ENCODE assay signal across 8 mouse cellular contexts in the genomic region with DNA sequence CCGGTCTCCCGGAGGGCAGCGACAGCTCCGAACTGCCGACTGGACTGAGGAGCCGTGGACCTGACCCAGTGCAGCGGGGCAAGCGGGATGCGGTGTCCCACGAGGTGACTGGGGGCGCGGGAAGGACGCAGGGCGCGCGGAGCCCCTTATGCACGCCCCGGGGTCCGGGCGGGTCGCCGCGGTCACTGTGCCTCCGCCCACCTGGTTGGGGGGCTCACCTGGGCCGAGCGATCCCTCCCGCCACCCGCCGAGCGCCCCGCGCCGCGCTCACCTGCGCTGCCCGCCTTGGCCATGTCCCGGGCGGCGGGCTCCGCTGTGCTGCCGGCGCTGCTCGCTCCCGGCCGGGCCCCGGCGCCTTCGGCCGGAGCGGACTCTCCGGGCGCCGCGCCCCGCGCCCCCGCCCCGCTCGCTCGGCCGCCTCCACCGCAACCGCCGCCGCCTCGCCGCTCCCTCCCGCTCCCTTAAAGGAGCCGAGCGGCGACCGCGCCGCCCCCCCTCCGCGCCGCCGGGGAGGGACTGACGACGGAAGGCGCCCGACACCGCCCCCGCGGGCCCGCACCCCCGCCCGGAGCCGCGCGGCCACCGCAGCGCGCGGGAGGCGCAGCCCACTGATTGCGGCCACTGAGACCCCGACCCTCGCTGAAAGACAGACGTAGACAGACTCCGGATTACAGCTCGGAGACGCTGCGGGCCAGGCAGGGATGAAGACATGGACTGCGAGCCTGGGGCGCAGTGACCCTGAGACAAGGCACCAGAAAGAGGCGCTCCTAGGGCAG. TPM values are rescaled to one million over a fixed set of nuclear protein-coding genes. Genes with fewer than 3 reads are reported as not detected.
DNase-seq lines count a peak whose midpoint lies in the region; ATAC-seq and TF ChIP-seq lines count a peak whose summit lies in the region.

A gene (minus strand): TSS at position 396 of the 776 bp plus-strand sequence.

- TF ChIP-seq POLR2A in testis, adult 2 months (IDR thresholded peaks at IDR 0.05; ENCODE audit: control insufficient read depth, low read depth, low read length), result no peak

- H3K36me3 ChIP-seq in testis, adult 2 months (ENCODE audit: control insufficient read depth, insufficient read depth, low read length), result no peaks in the 10 kb centered on the region
- H3K36me3 ChIP-seq in embryonic facial prominence, embryonic 10.5 days (replicated peaks), result no peaks in the 10 kb centered on the region
- no peaks in the 10 kb centered on the region for H3K36me3 ChIP-seq in heart, embryonic 10.5 days
- no peaks in the 10 kb centered on the region for H3K36me3 ChIP-seq in lung, embryonic 16.5 days (ENCODE audit: control insufficient read depth, insufficient read depth, low read length)

- H3K9ac ChIP-seq in lung, embryonic 16.5 days (ENCODE audit: low read length), result peak within 1 kb of the TSS; percentile 71

- H3K4me3 ChIP-seq in testis, adult 2 months (ENCODE audit: control insufficient read depth, low read depth, low read length), result peak within 1 kb of the TSS; percentile 37
- H3K4me3 ChIP-seq in embryonic facial prominence, embryonic 10.5 days, result peak within 1 kb of the TSS; percentile 71
- peak within 1 kb of the TSS; percentile 78 for H3K4me3 ChIP-seq in heart, embryonic 10.5 days
- peak within 1 kb of the TSS; percentile 58 for H3K4me3 ChIP-seq in lung, embryonic 16.5 days (ENCODE audit: low read length)

- H3K9me3 ChIP-seq in embryonic facial prominence, embryonic 10.5 days, result no peaks in the 10 kb centered on the region
- H3K9me3 ChIP-seq in heart, embryonic 10.5 days, result no peaks in the 10 kb centered on the region
- H3K9me3 ChIP-seq in lung, embryonic 16.5 days (ENCODE audit: control insufficient read depth, low read length), result no peaks in the 10 kb centered on the region

- H3K4me1 ChIP-seq in testis, adult 2 months (ENCODE audit: control insufficient read depth, insufficient read depth, low read length), result peaks cover 9% of the 10 kb centered on the region
- peaks cover 36% of the 10 kb centered on the region for H3K4me1 ChIP-seq in embryonic facial prominence, embryonic 10.5 days
- peaks cover 36% of the 10 kb centered on the region for H3K4me1 ChIP-seq in heart, embryonic 10.5 days
- peaks cover 30% of the 10 kb centered on the region for H3K4me1 ChIP-seq in lung, embryonic 16.5 days (replicated peaks; ENCODE audit: control insufficient read depth, insufficient read depth, low read length)

- H3K4me2 ChIP-seq in lung, embryonic 16.5 days (ENCODE audit: low read depth, low read length), result peak within 1 kb of the TSS; percentile 90

- no peak for DNase-seq in testis, postnatal 14 days (ENCODE audit: low spot score)
- peak; percentile 54 for DNase-seq in embryonic facial prominence, embryonic 10.5 days (ENCODE audit: low spot score)
- DNase-seq in heart, embryonic 10.5 days (ENCODE audit: low spot score), result no peak
- DNase-seq in kidney, postnatal 25 days, result peak; percentile 43 to 63
- DNase-seq in right cerebral cortex, postnatal 36 days (ENCODE audit: low spot score in 2 of 2), result peak; percentile 21 to 43

- WGBS in embryonic facial prominence, embryonic 10.5 days, result 2% methylated on average over 107 of the region's 107 CpGs
- 3% methylated on average over 101 of the region's 107 CpGs for WGBS in heart, embryonic 10.5 days
- under 1% methylated on average over 57 of the region's 107 CpGs for WGBS in lung, embryonic 16.5 days

- TF ChIP-seq CTCF in testis, adult 2 months (IDR thresholded peaks at IDR 0.05; ENCODE audit: control insufficient read depth, insufficient read depth, insufficient replicate concordance, low read depth, low read length), result no peak

- H3K27ac ChIP-seq in testis, adult 2 months (ENCODE audit: control insufficient read depth, insufficient read depth, low read depth, low read length), result no peak within 1 kb of the TSS
- H3K27ac ChIP-seq in embryonic facial prominence, embryonic 10.5 days (replicated peaks), result peak within 1 kb of the TSS; percentile 71
- H3K27ac ChIP-seq in heart, embryonic 10.5 days, result peak within 1 kb of the TSS; percentile 84
- peak within 1 kb of the TSS; percentile 26; the same call in 1 of the 2 replicates for H3K27ac ChIP-seq in lung, embryonic 16.5 days (ENCODE audit: low read length)

- ATAC-seq in lung, embryonic 16.5 days (ENCODE audit: low read depth), result peak; percentile 8; the same call in 1 of the 2 replicates
- ATAC-seq in CD4-positive, CD25-positive, alpha-beta regulatory T cell, adult 4 months, result no peak

- no peaks in the 10 kb centered on the region; the same call in 1 of the 2 replicates for H3K27me3 ChIP-seq in testis, adult 2 months (ENCODE audit: control insufficient read depth, insufficient read depth, low read length)
- peaks cover 91% of the 10 kb centered on the region for H3K27me3 ChIP-seq in embryonic facial prominence, embryonic 10.5 days (replicated peaks; ENCODE audit: low read depth, poor library complexity, severe bottlenecking)
- H3K27me3 ChIP-seq in heart, embryonic 10.5 days (ENCODE audit: insufficient read depth, poor library complexity, severe bottlenecking), result peaks cover 86% of the 10 kb centered on the region
- H3K27me3 ChIP-seq in lung, embryonic 16.5 days (ENCODE audit: control insufficient read depth, insufficient read depth, low read depth, low read length), result peaks cover 21% of the 10 kb centered on the region

RNA-seq across cellular contexts. Expression of the gene that starts here (rescaled TPM):
- 2.6 and 3.2 TPM in 2 replicates for polyA plus RNA-seq in testis, adult 2 months (2012; rRNA removed)
- 0.23 and 0.24 TPM in 2 replicates for polyA plus RNA-seq in embryonic facial prominence, embryonic 10.5 days (2016; fragmentation: Nextera tagmentation; extraction: Ambion mirVana)
- 0.09 and 0.20 TPM in 2 replicates for polyA plus RNA-seq in heart, embryonic 10.5 days (2016; fragmentation: Nextera tagmentation; extraction: Ambion mirVana)
- 2.3 and 2.9 TPM in 2 replicates for polyA plus RNA-seq in lung, embryonic 16.5 days (2015; fragmentation: Nextera tagmentation; extraction: Ambion mirVana)
- polyA plus RNA-seq in CD4-positive, CD25-positive, alpha-beta regulatory T cell, adult 4 months (2017; shearing (Covaris generic)), result under 1 TPM in 1 of 2 experiments, not detected in 1; 0.11 TPM

Comparison
In these comparisons a context has a peak if more than half of its experiments do, and no peak if none do; other contexts are left out.
1. Peak in DNase-seq, H3K4me3 ChIP-seq and H3K27ac ChIP-seq in embryonic facial prominence, embryonic 10.5 days; RNA of the gene not detected or under 1 TPM.
2. DNase-seq: peak in kidney, postnatal 25 days (2 of 2) and right cerebral cortex, postnatal 36 days (2 of 2); none in testis, postnatal 14 days (single experiment) and heart, embryonic 10.5 days (single experiment).
3. Peak in every context shown above with its lines, with median percentiles within 50 percentile points of each other: H3K4me3 ChIP-seq.